Mouse (Mus musculus) ovary, postnatal 36 days (tissue): ENCODE data around the gene Ptprh.

ENCODE experiments used
- DNase-seq: peaks from one replicate; pipeline ENCODE4 v3.0.0; 2022; ENCODE audit warnings: low spot score, mixed read lengths

Ptprh gene

DNA sequence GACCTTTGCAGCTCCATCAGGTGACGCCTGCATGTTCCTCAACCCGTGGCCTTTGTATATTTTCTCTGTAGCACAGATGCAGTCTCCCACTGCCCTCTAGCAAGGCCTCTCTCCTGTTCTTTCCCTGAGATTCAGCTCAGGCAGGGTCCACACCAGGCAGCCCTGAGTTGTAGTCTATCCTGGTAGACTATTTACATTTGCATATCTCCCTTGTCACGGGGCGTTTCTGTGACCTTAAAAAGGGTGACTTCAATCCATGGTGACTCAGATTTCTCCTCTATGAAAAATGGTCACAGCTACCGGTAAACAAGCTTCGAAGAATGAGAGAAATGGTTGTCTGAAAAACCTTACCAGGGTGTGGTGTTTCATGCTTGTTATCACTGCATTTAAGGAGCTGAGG, at the start of gene Ptprh:
Gene Ptprh, minus strand, starts transcription at position 169 of the 400 bp plus-strand sequence.
- no peak for DNase-seq

- no peak for DNase-seq
Observed at GRCm38 (mm10) chr7:4653351-4653750, 49.5 kb upstream of the Ptprh start.

GRCm38 (mm10) chr7:4652726-4653125, 48.9 kb upstream of the Ptprh start:
- no peak for DNase-seq

DNA sequence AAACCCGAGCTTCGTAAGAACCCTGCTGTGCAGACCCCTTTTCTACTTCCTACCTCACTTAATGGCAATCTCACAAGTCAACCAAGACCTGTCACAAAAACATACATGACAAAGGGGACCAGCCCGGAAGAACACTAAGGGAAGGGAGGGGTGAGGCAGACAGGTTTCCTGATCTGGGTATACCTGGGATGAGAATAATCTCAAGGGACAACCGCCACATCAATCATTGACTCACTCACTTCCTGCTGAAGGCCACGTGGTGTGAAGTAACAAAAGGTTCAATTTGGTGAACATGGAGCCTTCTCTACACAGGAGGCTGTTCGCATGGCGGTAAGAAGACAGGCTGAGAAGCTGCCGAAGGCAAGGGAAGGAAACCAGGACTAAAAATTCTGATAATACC, 47.7 kb upstream of the Ptprh start:
- DNase-seq = no peak

DNA sequence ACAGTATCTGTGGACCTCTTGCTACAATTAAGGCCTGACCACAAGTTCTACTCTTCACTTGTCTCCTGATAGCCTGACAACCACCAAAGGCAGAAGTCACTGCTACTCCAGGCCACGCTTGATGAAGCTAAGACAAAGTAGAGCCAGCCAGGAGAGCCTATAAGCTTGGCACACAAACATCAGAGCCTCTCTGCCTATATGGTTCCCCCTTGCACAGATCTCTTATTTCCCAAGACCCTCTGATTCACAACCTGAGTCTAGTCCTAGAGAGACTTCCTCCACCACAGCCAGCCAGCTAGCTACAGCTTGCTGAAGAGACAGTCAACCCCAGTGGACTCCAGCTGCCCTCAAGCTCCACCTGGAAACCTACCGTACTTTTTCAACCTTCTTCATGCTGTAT, 44.2 kb upstream of the Ptprh start:
- no peak for DNase-seq

DNA sequence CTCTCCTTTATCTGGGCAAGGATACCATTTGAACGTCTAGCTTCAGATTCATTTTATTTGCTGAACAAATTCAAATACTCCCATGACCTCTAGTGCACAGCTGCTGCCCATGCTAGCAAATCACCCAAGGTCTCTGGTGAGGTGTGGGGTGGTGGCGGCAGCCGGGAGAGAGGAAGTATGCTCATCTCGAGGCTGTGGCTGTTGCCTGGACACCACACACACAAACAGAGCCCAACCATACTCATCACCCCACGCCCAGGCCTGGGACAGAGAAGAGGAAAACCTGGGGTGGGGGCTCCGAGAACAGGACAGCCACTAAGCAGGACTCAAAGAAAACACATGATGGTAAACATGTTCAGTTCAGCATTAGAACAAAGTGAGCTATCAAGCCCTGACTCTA, 43.5 kb upstream of the Ptprh start:
- DNase-seq = peak; percentile 36

GRCm38 (mm10) chr7:4646806-4647205, 43.0 kb upstream of the Ptprh start:
- DNase-seq = no peak

GRCm38 (mm10) chr7:4643225-4643624, 39.4 kb upstream of the Ptprh start:
- DNase-seq = no peak

- DNase-seq = no peak
Observed at GRCm38 (mm10) chr7:4641956-4642355, 38.1 kb upstream of the Ptprh start.

DNA sequence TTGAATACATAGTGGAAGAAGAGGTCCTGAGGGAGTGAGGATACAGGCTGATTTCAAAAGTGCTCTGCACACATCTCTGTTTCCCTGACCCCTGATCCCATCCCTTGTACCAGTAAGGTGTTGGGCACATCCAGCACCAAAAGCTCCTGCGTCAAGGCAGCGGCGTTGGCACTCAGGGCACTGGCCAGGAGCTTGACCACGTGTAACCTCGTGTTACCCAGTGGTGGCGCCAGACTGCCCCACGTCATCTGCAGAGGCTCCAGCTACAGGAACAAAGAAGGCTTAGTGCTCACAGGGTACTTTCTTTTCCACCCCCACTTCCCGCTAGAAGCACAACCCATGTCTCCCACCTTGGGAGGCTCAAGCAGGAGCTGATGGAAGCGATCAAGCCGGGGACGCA, 37.3 kb upstream of the Ptprh start:
- DNase-seq = no peak

- DNase-seq = no peak
Observed at GRCm38 (mm10) chr7:4636179-4636578, 32.3 kb upstream of the Ptprh start.

GRCm38 (mm10) chr7:4631031-4631430, 27.2 kb upstream of the Ptprh start, which contains the start of gene Tmem86b:
TSS of gene Tmem86b (minus strand) at chr7:4631422.
- DNase-seq = no peak

DNA sequence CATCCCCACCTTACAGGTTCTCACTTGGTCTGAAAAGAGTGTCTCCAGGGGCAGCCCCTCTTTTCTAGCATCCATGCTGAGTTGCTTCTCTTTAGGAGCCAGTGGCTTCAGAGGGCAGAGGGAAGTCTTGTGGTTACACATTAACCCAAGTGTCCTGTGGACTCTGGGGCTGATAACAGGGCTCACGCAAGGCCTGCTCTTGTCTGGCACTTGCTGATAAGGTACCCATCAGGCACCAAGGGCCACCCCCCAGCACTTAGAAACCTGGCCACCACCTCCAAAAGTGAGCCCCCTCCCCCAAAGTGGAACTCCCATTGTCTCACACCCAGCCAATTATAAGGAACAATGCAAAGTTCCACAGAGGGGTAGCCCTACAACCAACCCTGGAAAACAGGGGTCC, 26.4 kb upstream of the Ptprh start:
- no peak for DNase-seq

GRCm38 (mm10) chr7:4629586-4629985, 25.7 kb upstream of the Ptprh start:
- no peak for DNase-seq

GRCm38 (mm10) chr7:4625928-4626327, 22.1 kb upstream of the Ptprh start:
- DNase-seq = no peak

DNA sequence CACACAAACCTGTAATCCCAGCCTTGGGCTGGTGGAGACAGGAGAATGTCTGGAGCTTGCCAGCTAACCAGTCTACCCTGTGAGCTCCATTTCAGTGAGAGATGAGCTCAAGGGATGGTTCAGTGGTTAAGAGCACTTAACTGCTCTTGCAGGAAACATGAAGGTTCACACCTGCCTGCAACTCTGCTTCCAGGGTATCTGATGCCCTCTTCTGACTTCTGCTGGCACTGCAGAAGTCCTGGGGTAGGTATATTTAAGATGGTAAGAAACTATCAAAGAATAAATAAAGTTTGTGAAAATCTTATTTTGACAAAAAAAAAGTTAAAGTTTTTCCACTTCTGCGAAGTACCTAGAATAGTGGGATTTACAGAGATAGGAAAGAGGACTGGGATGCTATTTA, 20.5 kb upstream of the Ptprh start:
- no peak for DNase-seq

DNA sequence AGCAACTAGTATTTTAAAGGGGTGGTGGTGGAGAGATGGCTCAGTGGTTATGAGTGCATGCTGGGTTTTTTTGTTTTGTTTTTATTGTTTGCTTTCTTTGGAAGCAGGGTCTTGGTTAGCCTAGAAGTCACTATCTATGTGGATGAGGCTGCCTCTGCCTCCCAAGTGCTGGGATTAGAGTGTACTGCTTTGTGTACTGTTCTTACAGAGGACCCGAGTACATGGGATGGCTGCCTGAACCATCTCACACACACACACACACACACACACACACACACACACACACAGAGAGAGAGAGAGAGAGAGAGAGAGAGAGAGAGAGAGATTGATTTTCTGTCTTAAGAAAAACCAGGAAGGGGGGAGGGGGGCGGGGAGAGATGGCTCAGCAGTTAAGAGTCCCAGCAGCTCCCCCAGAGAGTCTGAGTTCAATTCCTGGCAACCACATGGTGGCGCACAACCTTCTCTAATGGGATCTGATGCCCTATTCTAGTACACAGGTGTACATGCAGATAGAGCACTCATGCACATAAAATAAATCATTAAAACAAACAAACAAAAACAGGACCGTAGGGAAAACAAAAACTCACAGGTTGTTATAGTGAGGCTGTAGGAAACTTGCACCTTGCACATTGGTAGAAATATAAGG, 19.8 kb upstream of the Ptprh start:
- DNase-seq = peak; percentile 28

DNA sequence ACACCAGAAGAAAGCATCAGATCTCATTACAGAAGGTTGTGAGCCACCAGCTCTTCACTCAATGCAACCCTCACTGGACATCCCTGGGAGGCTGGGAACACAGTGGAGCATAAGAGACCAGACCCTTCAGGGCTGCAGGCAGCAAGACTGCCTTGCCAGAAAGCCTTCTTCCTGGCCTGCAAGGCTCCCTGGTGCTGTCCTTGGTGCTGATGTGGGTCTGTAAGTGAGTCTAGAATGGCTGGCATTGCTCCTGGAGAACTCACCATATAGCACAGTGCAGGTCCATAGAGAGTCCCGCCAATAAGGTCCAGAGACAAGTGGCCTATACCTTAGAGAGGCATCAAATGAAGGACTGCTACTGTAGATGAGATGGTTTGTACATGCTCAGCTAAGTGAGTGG, 16.1 kb upstream of the Ptprh start:
- DNase-seq = peak; percentile 57

DNA sequence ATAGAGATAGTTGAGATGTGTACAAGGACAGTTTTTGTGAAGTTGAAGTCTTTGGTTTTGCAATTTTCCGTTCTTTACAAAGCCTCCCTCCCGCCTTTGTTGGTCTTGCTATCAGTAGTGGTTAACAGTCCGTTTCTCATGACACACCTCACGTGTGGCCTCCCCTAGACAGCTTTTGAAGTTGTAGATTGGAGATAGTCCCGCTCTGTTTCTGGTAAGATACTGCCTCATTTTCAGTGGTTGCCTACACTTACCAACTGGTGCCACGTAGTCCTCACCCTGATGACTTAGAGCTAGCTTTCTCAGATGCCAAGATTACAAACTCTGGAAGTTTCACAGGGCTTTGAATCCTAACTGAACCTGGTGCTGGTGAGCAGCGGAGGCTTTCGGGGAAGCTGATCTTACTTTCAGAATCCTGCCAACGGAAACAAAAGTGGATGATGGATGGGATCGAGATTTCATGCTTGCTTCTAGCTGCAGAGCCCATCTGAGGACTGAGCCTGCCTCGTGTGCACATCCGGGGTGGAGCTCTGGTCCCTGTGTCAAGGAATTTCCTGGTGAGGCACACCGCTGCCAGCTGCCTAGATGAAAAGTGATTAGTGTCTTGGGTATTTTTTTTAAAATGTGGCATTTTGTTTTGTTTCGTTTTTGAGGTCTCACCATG, 10.0 kb upstream of the Ptprh start:
- no peak for DNase-seq

DNA sequence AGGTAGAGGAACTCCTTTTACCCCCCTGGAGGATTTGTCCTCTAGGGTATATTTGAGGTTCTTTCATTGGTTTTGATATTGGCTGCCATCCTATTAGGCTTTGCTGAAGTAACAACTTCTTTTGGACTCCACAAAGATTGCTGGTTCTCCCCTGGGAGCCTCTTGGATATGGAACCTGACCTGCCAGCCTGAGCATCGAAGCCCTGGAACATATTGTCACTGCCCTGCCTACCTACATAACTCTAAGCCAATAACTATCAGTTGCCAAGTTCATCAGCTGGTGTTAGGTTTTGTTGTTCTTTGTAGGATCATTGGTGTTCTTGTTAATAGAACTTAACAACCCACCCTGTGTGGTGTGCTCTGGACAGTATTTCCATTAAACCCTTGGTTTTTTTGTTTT, 9.1 kb upstream of the Ptprh start:
- no peak for DNase-seq

- DNase-seq = no peak
Observed at GRCm38 (mm10) chr7:4612386-4612785, 8.5 kb upstream of the Ptprh start.

- DNase-seq = no peak
Observed at GRCm38 (mm10) chr7:4611921-4612341, 8.1 kb upstream of the Ptprh start.

DNA sequence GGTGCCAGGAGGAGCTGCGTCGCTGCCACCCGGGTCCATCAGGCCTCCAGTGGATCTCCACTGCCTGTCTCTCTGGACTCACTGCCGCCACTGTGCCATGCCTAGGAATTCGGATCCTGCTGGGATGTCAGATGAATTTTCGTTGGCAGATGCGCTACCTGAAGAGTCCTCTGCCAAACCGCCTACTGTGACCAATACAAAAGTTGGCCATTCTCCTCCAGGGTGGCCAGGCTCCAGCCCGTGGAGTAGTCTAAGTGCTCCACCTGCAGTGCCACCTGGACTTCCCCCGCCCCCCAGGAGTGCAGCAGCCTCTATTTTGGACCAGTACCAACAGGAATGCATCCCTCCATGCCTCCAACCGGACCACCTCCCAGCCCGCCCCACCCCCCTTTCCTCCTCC, 7.7 kb upstream of the Ptprh start:
- DNase-seq = no peak

DNA sequence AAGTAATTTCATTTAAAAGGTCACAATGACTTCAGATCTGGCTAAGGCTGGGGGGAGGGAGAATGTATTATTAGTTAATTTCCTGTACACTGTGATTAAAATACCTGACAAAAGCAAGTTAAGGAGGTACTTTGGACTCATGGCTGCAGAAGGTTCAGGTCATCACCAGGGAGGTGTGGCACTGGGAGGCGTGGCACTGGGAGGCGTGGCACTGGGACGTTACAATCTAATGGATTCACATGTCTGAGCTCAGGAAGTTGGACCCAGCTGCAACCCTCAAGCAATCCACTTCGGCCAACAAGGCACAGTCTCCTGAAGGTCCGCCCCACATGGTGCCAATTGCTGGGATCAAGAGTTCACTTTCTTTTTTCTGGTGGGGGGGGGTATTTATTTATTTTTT, 4.2 kb upstream of the Ptprh start:
- no peak for DNase-seq
